Mouse (Mus musculus) large intestine, adult 2 months (tissue): ENCODE measurements around the gene Vmn1r229. TPM values are rescaled to one million over a fixed set of nuclear protein-coding genes. Genes with fewer than 3 reads are reported as not detected.

Experiments used
- DNase-seq: peaks from one replicate; pipeline ENCODE4 v3.0.0-alpha.2; 2012; ENCODE audit warnings: low read depth, low spot score
- whole genome bisulfite sequencing: fragments of 180-500 bp; shearing (Covaris S2); methylation state at CpG from one replicate; pipeline ENCODE4 v1.1.7; 2018; 5-methylcytosine and 5-hydroxymethylcytosine counted together
- polyA plus RNA-seq: library from polyadenylated mRNA; depleted of rRNA; stranded (reverse); fragments of >200 nt; gene quantifications from 2 replicates; pipeline ENCODE4 v1.2.3, GENCODE M21; 2012; rRNA removed

Vmn1r229 gene
- not detected in 2 replicates for polyA plus RNA-seq

DNA sequence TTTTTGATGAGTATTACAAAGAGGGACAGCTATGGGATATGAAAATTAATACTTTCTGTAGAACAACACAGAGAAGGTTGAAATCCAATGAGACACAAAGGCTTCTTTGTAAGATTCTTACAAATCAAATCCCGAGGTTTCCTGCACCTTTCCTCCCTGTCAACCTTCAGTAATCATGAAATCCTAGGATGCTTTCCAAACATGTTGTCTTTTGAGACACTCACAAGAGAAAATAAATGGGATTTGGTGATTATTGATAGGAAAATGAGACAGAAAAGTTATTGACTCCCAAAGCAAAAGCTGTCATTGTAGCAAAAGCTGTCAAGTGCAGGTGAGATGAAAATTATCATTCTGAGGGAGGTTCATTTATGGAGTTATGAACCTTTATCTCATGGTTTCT is at the start of gene Vmn1r229:
Gene Vmn1r229 (plus strand): TSS at position 301 of the 400 bp plus-strand sequence.
- 42% methylated on average over 1 of the region's 1 CpGs for WGBS
- DNase-seq, result no peak

DNA sequence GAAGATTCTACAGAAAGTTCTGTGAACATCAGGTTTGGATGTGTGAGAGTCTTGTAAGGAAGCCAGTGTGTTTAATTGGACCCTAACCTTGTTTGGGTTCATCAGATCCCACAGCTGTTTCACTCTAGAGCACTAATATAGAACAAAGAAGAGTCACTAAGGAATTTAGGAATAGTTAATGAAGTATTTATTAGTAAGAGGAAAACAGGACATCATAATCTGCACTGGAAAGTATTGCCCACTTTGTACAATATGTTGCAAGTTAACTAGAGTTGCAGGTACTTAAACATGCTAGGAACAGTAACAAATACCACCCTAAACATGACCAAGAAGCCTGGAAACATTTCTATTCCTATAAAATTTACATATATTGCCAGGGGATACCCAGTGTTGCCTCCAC is 25.3 kb upstream of the Vmn1r229 start, which contains the start of gene Vmn1r228:
Gene Vmn1r228 (minus strand): TSS at position 101 of the 400 bp plus-strand sequence.
- DNase-seq, result no peak

DNA sequence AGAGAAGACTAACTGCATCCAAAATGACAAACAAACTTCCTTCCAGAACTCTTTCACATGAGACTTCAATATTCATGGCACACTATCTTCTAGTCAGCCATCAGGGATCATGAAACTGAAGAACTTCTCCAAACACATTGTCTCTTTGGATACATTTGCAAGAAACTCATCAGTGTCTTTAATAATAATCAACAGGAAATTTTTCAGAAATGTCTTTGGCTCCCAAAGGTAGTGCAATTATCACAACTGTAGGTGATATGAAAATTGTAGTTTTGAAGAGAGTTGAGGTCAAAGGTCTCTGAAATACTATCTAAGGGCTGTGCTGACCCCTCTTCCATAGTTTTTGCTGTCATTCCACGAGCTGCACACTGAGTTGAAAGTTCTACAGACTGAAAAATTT is 28.8 kb downstream of the Vmn1r229 start, which contains the start of gene Vmn1r230:
Gene Vmn1r230 (plus strand): TSS at position 301 of the 400 bp plus-strand sequence.
- WGBS, result 4% methylated on average over 1 of the region's 1 CpGs
- no peak for DNase-seq

Other genes with a start within 250 kb of the Vmn1r229 start
- not detected in 2 replicates for gene Vmn2r109, start 246.8 kb upstream of the Vmn1r229 start, polyA plus RNA-seq
- not detected in 2 replicates for gene Vmn2r110, start 215.1 kb upstream of the Vmn1r229 start, polyA plus RNA-seq
- gene Fpr-rs3, start 186.7 kb upstream of the Vmn1r229 start, polyA plus RNA-seq, result not detected in 2 replicates
- gene Vmn1r226, start 128.7 kb upstream of the Vmn1r229 start, polyA plus RNA-seq, result not detected in 2 replicates
- gene Vmn1r227, start 81.7 kb upstream of the Vmn1r229 start, polyA plus RNA-seq, result not detected in 2 replicates
- not detected in 2 replicates for gene Vmn1r228, start 25.4 kb upstream of the Vmn1r229 start, polyA plus RNA-seq
- gene Vmn1r230, start 28.9 kb downstream of the Vmn1r229 start, polyA plus RNA-seq, result not detected in 2 replicates
- not detected in 2 replicates for gene Vmn1r231, start 93.5 kb downstream of the Vmn1r229 start, polyA plus RNA-seq
- not detected in 2 replicates for gene Vmn1r232, start 108.2 kb downstream of the Vmn1r229 start, polyA plus RNA-seq
- 174 TPM in 2 replicates for gene Ppp2r1a, start 133.8 kb downstream of the Vmn1r229 start, polyA plus RNA-seq
- gene Vmn1r233, start 184.9 kb downstream of the Vmn1r229 start, polyA plus RNA-seq, result not detected in 2 replicates
- gene Zfp160, start 197.3 kb downstream of the Vmn1r229 start, polyA plus RNA-seq, result 2.4 and 3.4 TPM in 2 replicates